Mouse (Mus musculus): Measurements from ENCODE around the gene Arl5b.

DNA sequence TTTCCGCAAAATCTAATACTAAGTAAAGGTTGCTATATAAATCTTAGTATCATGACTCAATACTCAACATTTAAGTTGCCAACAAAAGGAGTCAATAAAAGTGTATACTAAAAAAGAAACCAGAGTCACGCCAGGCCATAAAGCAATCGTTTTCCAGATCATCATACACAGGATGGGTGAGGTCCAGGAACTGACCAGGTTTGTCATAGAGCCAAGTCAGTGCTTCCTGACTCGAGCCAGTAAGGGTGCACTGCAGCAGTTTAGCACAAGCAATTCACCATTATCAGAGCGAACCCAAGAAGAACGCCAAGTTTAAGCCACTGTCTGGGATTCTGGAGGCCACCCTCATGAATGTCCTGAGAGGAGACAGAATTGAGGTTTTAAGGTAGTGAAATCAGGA, 10.5 kb upstream of the Arl5b start:
- no peak for TF ChIP-seq CTCF (IDR thresholded peaks at IDR 0.05; ENCODE audit: control insufficient read depth, insufficient read depth, low read length)
- no peak for TF ChIP-seq POLR2A (IDR thresholded peaks at IDR 0.05; ENCODE audit: borderline replicate concordance, control insufficient read depth, low read depth, low read length)
